Mouse (Mus musculus): Measurements from ENCODE around the gene Gm20388. TPM values are rescaled to one million over a fixed set of nuclear protein-coding genes. Genes with fewer than 3 reads are reported as not detected.

Gene Gm20388
- polyA plus RNA-seq, 1 experiment from 2014 or later, result 47.1 TPM

DNA sequence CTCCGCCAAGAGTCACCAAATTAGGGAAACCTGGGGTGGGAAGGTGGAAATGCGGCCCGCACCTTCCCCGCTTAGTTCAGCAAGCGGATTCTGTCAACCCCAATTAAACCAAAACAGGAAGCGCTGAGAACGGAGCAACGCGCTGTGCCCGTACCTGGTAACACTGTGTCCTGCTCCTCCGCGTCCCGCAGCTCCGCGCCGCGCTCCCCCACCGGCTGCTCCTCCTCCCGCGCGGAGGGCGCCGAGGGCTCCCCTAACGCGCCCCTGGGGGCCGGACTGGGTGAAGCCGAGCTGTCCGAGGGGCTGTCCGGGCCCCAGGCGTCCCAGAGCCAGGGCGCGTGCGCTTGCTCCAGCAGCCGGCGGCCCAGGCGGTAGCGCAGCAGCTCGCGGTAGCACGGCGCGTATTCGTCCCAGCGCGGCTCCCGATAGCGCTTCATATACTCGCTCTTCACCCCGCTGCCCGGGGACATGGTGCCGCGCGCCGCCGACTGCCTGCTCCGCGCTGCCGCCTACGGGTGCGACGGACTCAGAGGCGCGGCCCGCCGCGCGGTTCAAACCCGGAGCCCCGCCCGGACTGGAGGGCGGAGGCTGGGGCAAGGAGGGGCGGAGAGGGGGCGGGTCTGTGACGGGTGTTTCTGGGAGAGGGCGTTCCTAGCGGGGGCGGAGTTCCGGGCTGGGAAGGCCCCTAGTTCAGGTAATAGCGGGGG lies 3948.5 kb downstream of the Gm20388 start:
- peak overlapping the region; percentile 25 for H3K27ac ChIP-seq
- H3K4me3 ChIP-seq (ENCODE audit: inconsistent target), result peak overlapping the region; percentile 79
- H3K36me3 ChIP-seq (ENCODE audit: inconsistent target), result no peaks in the 10 kb centered on the region
- WGBS (ENCODE audit: missing documents), result under 1% methylated on average over 74 of the region's 79 CpGs
- peaks cover 48% of the 10 kb centered on the region for H3K79me2 ChIP-seq (ENCODE audit: inconsistent target)

DNA sequence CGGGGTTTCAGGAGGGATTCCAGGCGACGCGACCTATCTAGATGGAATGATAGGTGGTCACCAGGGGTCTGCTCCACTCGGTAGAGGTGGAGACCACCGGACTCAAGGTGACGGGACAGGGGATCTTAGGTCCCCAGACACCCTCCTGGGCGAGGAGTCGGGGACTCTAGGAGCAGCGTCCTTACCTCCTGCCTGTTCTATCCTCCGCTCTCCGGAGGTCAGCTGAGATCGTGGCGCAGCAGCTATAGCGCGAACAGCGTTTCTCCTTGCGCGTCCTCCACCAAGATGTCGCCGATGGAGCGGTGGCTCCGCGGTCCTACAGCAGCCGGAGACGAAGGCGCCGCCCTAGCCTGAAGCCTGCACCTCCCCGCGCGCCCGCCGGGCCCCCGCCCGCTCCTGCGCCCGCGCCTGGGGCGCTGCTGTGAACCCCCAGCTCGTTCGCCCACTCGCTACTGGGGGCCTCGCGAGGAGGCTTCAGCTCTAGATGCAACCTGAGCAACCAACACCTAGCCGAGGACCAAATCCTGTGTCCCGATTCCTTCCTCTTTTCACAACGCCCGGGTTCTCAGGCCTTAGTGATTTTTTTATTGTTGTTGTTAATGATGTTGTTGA lies 3949.1 kb downstream of the Gm20388 start, which contains the start of gene Ccsap:
Ccsap (minus strand) TSS at position 562 of the 612 bp plus-strand sequence.
- Histone ChIP-seq H3K79me2 (ENCODE audit: inconsistent target) (peaks cover 41% of the 10 kb centered on the region), H3K36me3 (ENCODE audit: inconsistent target) (no peaks in the 10 kb centered on the region), H3K4me3 (ENCODE audit: inconsistent target) (peak within 1 kb of the TSS; percentile 79), H3K27ac (peak within 1 kb of the TSS; percentile 35; the same call in 1 of the 2 replicates)
- WGBS (ENCODE audit: missing documents), result 2% methylated on average over 43 of the region's 48 CpGs

DNA sequence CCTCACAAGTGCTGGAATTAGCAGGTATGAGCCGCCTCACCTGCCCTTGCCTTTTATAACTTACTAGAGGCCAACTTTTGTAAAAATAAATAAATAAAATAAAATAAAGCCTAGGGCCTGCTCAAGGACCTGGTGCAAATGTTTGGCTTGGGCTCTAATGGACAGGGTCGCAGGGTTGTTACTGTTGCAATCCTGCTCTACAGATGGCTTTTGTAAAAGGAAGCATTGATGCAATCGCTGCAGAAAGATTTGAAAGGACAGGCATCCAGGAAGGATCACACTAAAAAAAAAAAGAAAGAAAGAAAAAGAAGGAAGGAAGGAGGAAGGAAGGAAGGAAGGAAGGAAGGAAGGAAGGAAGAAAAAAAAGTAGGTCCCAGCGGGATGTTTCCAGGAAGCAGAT lies 3949.7 kb downstream of the Gm20388 start:
- no peak overlapping the region for H3K27ac ChIP-seq
- H3K79me2 ChIP-seq (ENCODE audit: inconsistent target), result peaks cover 35% of the 10 kb centered on the region
- no peaks in the 10 kb centered on the region for H3K36me3 ChIP-seq (ENCODE audit: inconsistent target)
- WGBS (ENCODE audit: missing documents), result 62% methylated on average over 4 of the region's 4 CpGs
- no peak overlapping the region; the same call in 1 of the 2 replicates for H3K4me3 ChIP-seq (ENCODE audit: inconsistent target)

DNA sequence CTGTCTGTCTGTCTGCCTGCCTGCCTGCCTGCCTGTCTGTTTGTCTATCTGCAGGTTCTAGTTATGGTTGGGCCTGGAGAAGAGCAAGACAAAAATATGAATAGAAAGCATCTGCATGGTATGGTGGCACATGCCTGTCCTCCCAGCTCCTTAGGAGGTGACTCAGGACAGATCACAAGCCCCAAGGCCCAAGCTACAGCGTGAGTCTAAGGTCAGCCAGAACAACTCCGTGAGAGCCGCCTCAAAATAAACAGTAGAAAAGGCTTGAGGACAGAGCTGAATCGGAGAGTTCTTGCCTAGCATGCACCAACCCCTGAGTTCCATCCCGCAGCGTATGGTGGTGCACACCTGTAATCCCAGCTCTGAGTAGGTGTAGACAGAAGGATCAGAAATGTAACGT lies 3955.1 kb downstream of the Gm20388 start:
- H3K36me3 ChIP-seq (ENCODE audit: inconsistent target), result no peaks in the 10 kb centered on the region
- no peak overlapping the region for H3K4me3 ChIP-seq (ENCODE audit: inconsistent target)
- no peaks in the 10 kb centered on the region for H3K79me2 ChIP-seq (ENCODE audit: inconsistent target)
- WGBS (ENCODE audit: missing documents), result 84% methylated on average over 7 of the region's 7 CpGs
- no peak overlapping the region for H3K27ac ChIP-seq

DNA sequence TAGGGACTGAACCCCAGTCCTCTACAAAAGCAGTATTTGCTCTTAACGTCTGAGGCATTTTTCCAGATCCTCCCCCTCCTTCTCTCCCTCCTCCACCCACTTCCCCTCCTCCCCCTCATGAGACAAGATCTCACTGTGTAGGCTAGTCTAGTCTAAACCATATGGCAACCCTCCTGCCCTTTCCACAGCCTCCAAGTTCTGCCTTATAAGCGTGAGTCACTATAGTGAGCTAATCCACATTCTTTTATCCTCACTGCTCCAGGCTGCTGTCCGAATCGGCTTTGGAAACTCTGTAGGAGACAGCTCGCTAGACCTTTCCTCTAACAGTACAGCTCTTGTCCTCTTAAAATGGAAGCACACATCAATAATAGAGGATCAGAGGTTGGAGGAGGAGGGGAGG lies 3956.3 kb downstream of the Gm20388 start:
- Histone ChIP-seq H3K79me2 (ENCODE audit: inconsistent target) (no peaks in the 10 kb centered on the region), H3K27ac (no peak overlapping the region), H3K36me3 (ENCODE audit: inconsistent target) (no peaks in the 10 kb centered on the region), H3K4me3 (ENCODE audit: inconsistent target) (no peak overlapping the region)
- 66% methylated on average over 5 of the region's 5 CpGs for WGBS (ENCODE audit: missing documents)

DNA sequence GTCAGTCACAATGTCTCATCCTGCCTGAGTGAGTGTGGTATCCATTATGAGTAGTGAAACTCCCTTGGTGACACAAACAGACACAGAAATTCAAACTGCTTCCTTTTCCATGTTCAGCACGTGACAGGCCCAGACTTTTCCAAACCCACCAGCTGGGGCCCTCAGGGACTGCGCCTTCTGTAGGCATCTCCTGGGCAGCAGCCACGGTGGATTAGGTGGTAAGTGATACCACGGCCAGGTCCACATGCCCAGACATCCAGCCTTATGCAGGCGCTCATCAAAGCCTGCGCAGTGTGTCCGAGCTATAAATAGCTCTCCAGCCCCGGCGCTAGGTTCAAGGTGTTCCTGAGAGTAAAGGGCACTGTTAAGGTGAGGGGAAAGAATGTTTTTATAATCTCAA lies 3961.4 kb downstream of the Gm20388 start:
- no peak overlapping the region for H3K4me3 ChIP-seq (ENCODE audit: inconsistent target)
- no peak overlapping the region for H3K27ac ChIP-seq
- H3K36me3 ChIP-seq (ENCODE audit: inconsistent target), result no peaks in the 10 kb centered on the region
- WGBS (ENCODE audit: missing documents), result 82% methylated on average over 9 of the region's 9 CpGs
- no peaks in the 10 kb centered on the region for H3K79me2 ChIP-seq (ENCODE audit: inconsistent target)

DNA sequence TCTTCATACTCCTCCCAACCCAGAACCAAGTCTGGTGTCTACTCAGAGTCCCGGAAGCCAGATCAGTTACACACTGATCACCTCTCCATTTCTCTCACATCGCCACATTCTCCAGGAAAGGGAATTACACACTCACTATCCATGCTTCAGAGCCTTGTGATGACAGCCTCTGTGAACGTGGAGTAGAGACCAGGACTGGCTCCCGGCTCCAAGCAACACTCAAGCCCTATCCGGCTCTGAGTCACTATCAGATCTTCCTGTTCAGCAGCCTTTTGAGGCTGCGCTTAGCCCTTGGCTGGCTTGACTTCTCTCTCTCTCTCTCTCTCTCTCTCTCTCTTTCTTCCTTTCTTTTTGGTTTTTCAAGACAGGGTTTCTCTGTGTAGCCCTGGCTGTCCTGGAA lies 3962.7 kb downstream of the Gm20388 start:
- 78% methylated on average over 6 of the region's 6 CpGs for WGBS (ENCODE audit: missing documents)

DNA sequence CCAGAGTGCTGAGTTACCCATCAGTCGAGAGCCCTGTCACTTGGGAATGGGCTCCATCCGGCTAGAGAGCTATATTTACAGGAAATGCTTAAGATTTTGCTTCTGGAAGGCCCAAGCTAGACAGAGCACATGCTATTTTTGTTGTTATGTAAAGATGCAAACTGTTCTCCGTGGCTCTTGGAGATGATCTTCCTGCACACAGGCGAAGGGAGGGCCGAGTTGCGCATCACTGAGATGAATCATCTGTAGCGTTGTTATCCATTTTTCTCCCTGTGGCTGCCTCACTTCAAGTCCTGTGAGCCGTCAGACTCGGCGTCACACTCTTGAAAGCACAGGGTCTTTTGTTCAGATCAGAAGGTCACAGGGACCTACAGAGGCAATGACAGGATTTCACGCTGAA lies 3963.7 kb downstream of the Gm20388 start:
- Histone ChIP-seq H3K27ac (no peak overlapping the region), H3K36me3 (ENCODE audit: inconsistent target) (no peaks in the 10 kb centered on the region), H3K4me3 (ENCODE audit: inconsistent target) (no peak overlapping the region), H3K79me2 (ENCODE audit: inconsistent target) (no peaks in the 10 kb centered on the region)
- 90% methylated on average over 11 of the region's 11 CpGs for WGBS (ENCODE audit: missing documents)

More for the DNA sequence above, 3962.7 kb downstream of the Gm20388 start:
- no peak overlapping the region for H3K27ac ChIP-seq
- no peak overlapping the region for H3K4me3 ChIP-seq (ENCODE audit: inconsistent target)
- H3K36me3 ChIP-seq (ENCODE audit: inconsistent target), result no peaks in the 10 kb centered on the region
- no peaks in the 10 kb centered on the region for H3K79me2 ChIP-seq (ENCODE audit: inconsistent target)

DNA sequence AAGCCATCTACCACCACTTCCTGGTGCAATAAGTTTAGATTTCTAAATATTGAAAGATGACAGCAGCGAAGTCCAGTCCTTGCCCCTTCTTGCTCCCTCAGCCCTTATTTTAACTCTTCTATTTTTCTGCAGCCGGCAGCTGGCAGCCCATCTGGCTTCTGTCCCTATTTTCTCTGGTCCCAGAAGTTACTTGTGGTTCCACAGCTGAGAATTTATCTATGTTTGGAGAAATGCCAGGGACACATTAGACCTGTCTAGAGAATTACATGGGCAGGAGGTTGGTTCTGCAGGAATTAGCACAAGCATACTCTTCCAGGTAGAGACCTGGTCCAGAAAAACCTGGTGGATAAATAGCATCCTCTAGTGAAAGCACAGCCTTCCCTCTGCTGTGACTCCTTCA lies 3967.2 kb downstream of the Gm20388 start:
- 91% methylated on average over 1 of the region's 2 CpGs for WGBS (ENCODE audit: missing documents)
- peak overlapping the region; percentile 30 for H3K27ac ChIP-seq
- no peaks in the 10 kb centered on the region for H3K36me3 ChIP-seq (ENCODE audit: inconsistent target)
- no peaks in the 10 kb centered on the region for H3K79me2 ChIP-seq (ENCODE audit: inconsistent target)
- no peak overlapping the region for H3K4me3 ChIP-seq (ENCODE audit: inconsistent target)

DNA sequence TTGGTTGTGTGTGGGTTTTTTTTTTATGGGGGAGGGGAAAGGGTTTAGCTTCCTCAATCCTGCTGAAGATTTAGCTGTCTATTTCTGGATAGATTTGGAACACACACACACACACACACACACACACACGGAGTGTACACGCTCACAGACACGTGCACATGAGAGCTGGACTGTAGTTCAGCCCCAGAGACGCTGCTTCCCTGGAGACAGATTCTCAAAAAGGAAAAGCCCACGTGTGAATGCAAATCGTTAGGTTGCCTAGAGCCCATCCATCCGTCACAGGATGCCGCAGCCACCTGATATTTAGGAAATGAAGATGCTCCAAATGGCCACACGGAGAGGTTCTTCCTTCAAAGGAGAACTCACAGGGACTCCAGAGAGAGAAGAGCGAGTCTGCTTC lies 3969.6 kb downstream of the Gm20388 start:
- WGBS (ENCODE audit: missing documents), result 57% methylated on average over 9 of the region's 10 CpGs
- H3K4me3 ChIP-seq (ENCODE audit: inconsistent target), result no peak overlapping the region
- H3K79me2 ChIP-seq (ENCODE audit: inconsistent target), result no peaks in the 10 kb centered on the region
- H3K36me3 ChIP-seq (ENCODE audit: inconsistent target), result no peaks in the 10 kb centered on the region
- peak overlapping the region; percentile 99 for H3K27ac ChIP-seq

DNA sequence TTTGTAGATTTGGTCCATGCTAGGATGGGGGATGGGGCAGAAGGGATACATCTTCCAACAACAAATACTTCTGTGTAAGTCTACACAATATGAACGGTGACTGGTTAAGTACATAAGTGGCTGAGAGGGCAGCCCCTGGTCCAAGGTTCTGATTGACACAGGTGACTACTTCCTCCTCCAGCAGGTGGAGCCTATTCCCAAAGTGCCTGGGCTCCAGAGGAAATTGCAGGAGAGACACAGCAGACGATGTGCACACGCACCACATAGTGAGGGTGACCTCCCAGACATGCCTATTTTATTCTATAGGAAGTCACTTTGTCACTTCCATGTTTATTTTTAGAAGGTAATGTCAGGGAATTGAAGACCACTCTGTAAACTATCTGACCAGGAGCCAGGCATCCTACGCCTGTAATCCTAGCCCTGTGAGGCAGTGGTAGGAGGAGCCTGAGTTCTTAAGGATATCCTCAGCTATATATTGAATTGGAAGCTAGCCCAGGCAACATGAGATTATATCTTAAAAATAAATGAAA lies 3970.2 kb downstream of the Gm20388 start:
- no peaks in the 10 kb centered on the region for H3K79me2 ChIP-seq (ENCODE audit: inconsistent target)
- no peaks in the 10 kb centered on the region for H3K36me3 ChIP-seq (ENCODE audit: inconsistent target)
- WGBS (ENCODE audit: missing documents), result 88% methylated on average over 4 of the region's 4 CpGs
- peak overlapping the region; percentile 99 for H3K27ac ChIP-seq
- no peak overlapping the region for H3K4me3 ChIP-seq (ENCODE audit: inconsistent target)

DNA sequence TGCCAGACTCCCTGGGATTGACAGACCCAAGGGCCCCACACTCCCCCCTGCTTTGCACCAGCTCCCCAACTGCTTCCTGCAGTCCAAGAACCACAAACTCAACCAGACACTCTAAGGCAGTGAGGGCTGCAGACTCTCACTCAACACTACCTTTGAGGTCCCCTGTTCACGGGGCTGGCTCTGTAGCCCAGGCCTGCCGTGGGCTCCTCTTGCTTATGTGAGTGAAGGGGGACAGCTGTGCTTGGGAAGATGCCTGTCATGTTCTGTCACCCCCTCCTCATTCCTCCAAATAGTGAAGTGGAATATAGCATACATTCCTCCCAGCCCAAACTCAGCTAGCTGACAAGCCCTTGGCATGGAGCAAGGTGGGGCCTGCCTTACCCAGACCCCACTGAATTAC lies 3971.8 kb downstream of the Gm20388 start:
- peak overlapping the region; percentile 99 for H3K27ac ChIP-seq
- no peak overlapping the region for H3K4me3 ChIP-seq (ENCODE audit: inconsistent target)
- no peaks in the 10 kb centered on the region for H3K79me2 ChIP-seq (ENCODE audit: inconsistent target)
- 39% methylated on average over 2 of the region's 2 CpGs for WGBS (ENCODE audit: missing documents)
- H3K36me3 ChIP-seq (ENCODE audit: inconsistent target), result no peaks in the 10 kb centered on the region

DNA sequence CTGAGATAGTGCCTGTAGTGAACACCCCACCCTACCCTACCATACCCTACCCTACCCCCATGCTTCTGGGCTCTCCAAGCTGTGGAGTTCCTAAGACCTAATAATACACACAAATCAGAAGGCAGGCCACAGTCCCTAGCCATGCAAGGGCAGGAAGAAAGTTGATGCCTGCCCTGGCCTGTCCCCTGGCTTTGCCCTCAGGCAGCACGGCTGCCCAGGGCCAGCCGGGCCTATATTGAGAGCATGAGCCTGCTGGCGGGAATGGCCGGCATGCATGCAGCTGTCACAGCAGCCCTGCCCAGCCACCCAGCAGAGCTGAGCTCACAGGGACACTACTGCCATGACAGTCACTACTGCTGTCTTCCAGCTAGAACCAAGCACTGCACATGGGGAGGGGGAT lies 3972.5 kb downstream of the Gm20388 start:
- WGBS (ENCODE audit: missing documents), result 92% methylated on average over 4 of the region's 4 CpGs
- Histone ChIP-seq H3K4me3 (ENCODE audit: inconsistent target) (no peak overlapping the region), H3K36me3 (ENCODE audit: inconsistent target) (no peaks in the 10 kb centered on the region), H3K27ac (peak overlapping the region; percentile 99), H3K79me2 (ENCODE audit: inconsistent target) (no peaks in the 10 kb centered on the region)

DNA sequence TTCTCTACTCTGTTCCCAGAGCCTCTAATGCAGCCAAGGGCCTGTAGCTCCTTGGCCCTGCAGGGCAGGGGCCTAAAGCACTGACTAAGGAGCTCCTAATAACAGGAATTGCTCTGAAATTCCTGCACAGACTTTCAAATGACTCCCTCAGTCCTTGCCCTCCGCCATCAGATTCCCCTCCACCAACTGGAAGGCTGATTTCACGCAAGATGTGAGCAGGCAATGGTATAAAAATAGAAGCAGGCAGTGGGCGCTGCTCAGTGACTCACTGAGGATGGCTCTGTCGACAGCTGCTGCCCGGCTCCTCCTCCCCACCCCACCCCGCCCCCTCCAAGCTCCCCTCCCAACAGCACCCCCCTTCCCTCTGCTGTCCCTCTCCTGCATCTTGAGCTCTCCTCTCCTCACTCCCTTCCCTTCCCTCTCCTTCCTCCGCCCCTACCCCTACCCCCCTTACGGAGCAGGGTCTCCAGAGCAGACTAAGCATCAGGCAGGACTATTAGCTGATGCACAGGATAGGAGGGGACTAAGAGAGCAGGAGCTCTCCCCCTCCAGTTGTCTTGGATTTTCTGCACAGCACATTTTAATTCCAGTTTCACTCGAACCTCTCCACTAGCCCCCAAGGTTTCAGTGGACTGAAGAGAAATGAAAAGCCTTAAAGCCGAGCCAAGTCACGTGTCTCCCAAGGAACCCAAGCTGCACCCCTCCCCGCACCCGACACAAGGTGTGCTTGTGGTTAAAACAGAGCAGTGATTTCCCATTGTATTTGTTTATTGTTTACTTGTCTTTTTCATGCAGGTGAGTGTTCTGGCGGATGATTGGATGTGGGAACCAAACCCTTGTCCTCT lies 3974.3 kb downstream of the Gm20388 start:
- no peaks in the 10 kb centered on the region for H3K79me2 ChIP-seq (ENCODE audit: inconsistent target)
- no peak overlapping the region for H3K4me3 ChIP-seq (ENCODE audit: inconsistent target)
- 16% methylated on average over 12 of the region's 14 CpGs for WGBS (ENCODE audit: missing documents)
- no peaks in the 10 kb centered on the region for H3K36me3 ChIP-seq (ENCODE audit: inconsistent target)
- H3K27ac ChIP-seq, result peak overlapping the region; percentile 99

Measured in macrophage (primary cell).